Mouse (Mus musculus) CD4-positive, CD25-positive, alpha-beta regulatory T cell, adult 4 months (primary cell): ENCODE results near the gene Lamb3. TPM values are rescaled to one million over a fixed set of nuclear protein-coding genes. Genes with fewer than 3 reads are reported as not detected.

Experiments used
- ATAC-seq: one replicate; pipeline ENCODE4 v1.8.0; 2017
- polyA plus RNA-seq, 2 experiments: library from polyadenylated mRNA; unstranded; fragments of 100-300 nt; shearing (Covaris generic); gene quantifications; one replicate each; pipeline ENCODE4 v1.2.1; 2017

The Lamb3 gene
- polyA plus RNA-seq, 2 experiments from 2014 or later: 22.2 to 30.4 TPM

DNA sequence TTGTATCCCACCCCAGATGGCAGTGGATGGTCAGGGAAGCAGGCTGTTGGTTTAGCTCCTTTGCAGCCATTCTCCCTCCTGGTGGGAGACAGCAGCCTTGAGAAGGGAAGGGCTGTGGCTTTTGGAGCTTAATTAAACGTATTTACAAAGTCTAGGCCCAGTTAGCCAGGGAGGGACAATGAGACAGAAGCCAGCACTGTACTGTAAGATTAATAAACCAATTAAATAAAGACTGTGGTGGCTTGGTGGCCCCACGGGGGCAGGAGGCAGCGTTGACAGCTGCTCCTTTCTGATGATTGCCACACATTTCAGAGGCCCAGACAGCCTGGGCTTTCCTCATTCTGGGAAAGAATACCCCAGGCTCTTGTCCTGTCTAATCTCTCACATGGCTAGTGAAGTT lies 182.0 kb downstream of the Lamb3 start:
- no peak for ATAC-seq

DNA sequence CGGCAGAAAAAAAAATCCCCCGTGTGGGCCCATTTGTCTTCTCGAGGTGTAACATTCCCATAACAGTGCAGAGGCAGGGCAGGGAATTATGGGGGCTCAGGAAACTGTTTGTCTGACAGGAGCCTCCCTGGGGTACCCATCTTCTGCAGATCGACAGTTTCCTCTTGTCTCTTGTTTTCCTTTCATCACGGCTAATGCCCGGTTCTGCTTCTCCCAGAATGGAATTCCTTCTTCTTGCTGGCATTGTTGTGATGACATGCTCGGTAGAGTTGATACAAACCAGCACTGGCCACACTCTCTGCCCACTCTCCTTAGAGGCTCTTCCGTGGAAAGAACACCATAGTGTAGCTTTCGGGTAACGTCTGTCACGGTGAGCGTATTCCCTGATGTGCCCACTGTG lies 182.5 kb downstream of the Lamb3 start:
- no peak for ATAC-seq

DNA sequence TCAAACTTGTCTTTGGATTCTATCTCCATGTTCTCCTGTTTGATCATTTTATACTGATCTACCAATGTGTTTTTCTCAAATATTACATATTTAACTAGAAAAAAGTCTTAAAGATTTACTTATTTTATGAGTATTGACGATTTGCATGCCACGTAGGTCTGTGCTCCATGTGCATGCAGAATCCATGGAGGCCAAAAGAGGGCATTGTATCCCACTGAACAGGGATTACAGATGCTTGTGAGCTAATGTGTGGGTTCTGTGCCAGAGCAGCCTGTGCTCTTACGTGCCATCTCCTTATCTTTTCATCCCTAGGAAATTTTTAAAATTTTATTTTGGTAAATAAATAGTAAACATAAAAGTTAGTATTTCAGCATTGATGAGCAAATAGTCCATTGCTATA lies 184.8 kb downstream of the Lamb3 start:
- ATAC-seq: no peak

Other genes starting within 250 kb of the Lamb3 start
- under 1 TPM in 1 of 2 experiments, not detected in 1; 0.05 TPM for gene Syt14, start 171.9 kb upstream of the Lamb3 start, polyA plus RNA-seq
- 1 to 10 TPM; 9.5 to 10.0 TPM for gene Diexf, start 77.4 kb upstream of the Lamb3 start, polyA plus RNA-seq
- 1 to 10 TPM; 7.3 to 9.3 TPM for gene Irf6, start 54.6 kb upstream of the Lamb3 start, polyA plus RNA-seq
- 10 to 100 TPM; 15.7 to 16.1 TPM for gene A130010J15Rik, start 39.7 kb upstream of the Lamb3 start, polyA plus RNA-seq
- 100 to 1,000 TPM; 367 to 455 TPM for gene Traf3ip3, start 6.0 kb upstream of the Lamb3 start, polyA plus RNA-seq
- gene Hsd11b1, start 56.4 kb downstream of the Lamb3 start, polyA plus RNA-seq: 100 to 1,000 TPM; 171 to 174 TPM
- 1 to 10 TPM; 1.1 to 1.5 TPM for gene G0s2, start 65.5 kb downstream of the Lamb3 start, polyA plus RNA-seq
- not detected for gene Camk1g, start 162.6 kb downstream of the Lamb3 start, polyA plus RNA-seq